ENCODE assay signal across 33 mouse cellular contexts in the genomic region with DNA sequence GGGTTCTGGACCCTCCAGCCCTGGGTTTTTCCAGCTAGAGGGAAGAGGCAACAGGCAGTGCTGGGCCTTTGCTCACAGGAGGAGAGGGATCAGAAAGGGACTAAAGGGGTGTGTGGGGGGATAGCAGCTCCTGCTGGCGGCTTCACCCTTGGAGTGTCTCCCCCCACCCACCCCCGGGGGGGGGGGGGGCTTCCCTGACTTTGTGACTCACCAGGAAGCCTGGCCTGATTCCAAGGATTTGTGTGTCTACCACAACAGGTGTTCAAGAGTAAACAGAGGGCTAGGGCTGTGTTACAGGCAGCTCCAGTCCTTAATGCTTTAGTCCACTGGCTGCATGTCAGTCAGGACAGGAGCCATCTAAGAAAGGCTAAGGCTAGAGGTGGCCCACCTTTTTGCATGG. TPM values are rescaled to one million over a fixed set of nuclear protein-coding genes. Genes with fewer than 3 reads are reported as not detected.
"Had no signal": no experiment of that assay in that cellular context is flagged by ENCODE, and none has a peak within 500 bp of the region (broad histone marks: within the 10 kb centered on the region; RNA-seq: fewer than 3 reads in every experiment).

No protein-coding gene starts in this region.

- H3K9ac ChIP-seq: heart, embryonic 12.5 days; hindbrain, embryonic 12.5 days; hindbrain, embryonic 14.5 days; intestine, embryonic 15.5 days; kidney, embryonic 15.5 days; limb, embryonic 12.5 days had no signal

- ATAC-seq: hindbrain, embryonic 16.5 days; inflammation-experienced regulatory T-cells, adult 6 months; intestine, embryonic 15.5 days; intestine, postnatal 0 days had no signal

- H3K27ac ChIP-seq: heart, embryonic 10.5 days; hindbrain, embryonic 10.5 days; hindbrain, embryonic 12.5 days; hindbrain, embryonic 14.5 days; intestine, embryonic 15.5 days; kidney, embryonic 15.5 days; kidney, postnatal 0 days; layer of hippocampus, adult 2 months; left cerebral cortex, adult 2 months; limb, embryonic 10.5 days; limb, embryonic 12.5 days had no signal

- H3K4me2 ChIP-seq: heart, embryonic 12.5 days; hindbrain, embryonic 12.5 days; hindbrain, embryonic 14.5 days; intestine, embryonic 15.5 days; kidney, embryonic 15.5 days; limb, embryonic 12.5 days; liver, embryonic 11.5 days had no signal

- H3K27me3 ChIP-seq: heart, embryonic 12.5 days; hindbrain, embryonic 12.5 days; intestine, embryonic 15.5 days; kidney, embryonic 15.5 days; limb, embryonic 12.5 days had no signal

- H3K9me3 ChIP-seq: heart, embryonic 10.5 days; heart, embryonic 12.5 days; hindbrain, embryonic 10.5 days; hindbrain, embryonic 12.5 days; intestine, embryonic 15.5 days; kidney, embryonic 15.5 days; limb, embryonic 10.5 days; limb, embryonic 12.5 days had no signal

- DNase-seq: gastrocnemius, adult 2 months; gastrocnemius, postnatal 10 days; gastrocnemius, postnatal 25 days; heart, postnatal 10 days; heart, postnatal 4 days; kidney, adult 2 months; kidney, adult 9 months; kidney, postnatal 14 days; kidney, postnatal 36 days; liver had no signal

- H3K4me3 ChIP-seq: gastrocnemius, adult 2 months; heart, embryonic 10.5 days; heart, embryonic 12.5 days; hindbrain, embryonic 10.5 days; hindbrain, embryonic 12.5 days; intestine, embryonic 15.5 days; kidney, embryonic 15.5 days; layer of hippocampus, adult 2 months; left cerebral cortex, adult 2 months; limb, embryonic 10.5 days; limb, embryonic 12.5 days had no signal

RNA-seq across cellular contexts. Expression of a gene that starts 38.1 kb away (rescaled TPM):
- total RNA-seq: gastrocnemius, adult 2 months; gastrocnemius, postnatal 10 days; gastrocnemius, postnatal 25 days; gastrocnemius, postnatal 4 days; granulocyte monocyte progenitor cell, adult 5-6 weeks; layer of hippocampus, adult 2 months; layer of hippocampus, postnatal 10 days; layer of hippocampus, postnatal 25 days; left cerebral cortex, adult 2 months; left cerebral cortex, postnatal 14 days; left cerebral cortex, postnatal 36 days had no signal
- polyA plus RNA-seq: hindbrain, embryonic 10.5 days; inflammation-experienced regulatory T-cells, adult 6 months; intestine, embryonic 15.5 days; intestine, postnatal 0 days; kidney, adult 2 months; kidney, embryonic 15.5 days; kidney, postnatal 0 days; large intestine, adult 2 months; limb, embryonic 10.5 days; limb, embryonic 12.5 days had no signal

RNA-seq across cellular contexts. Expression of a gene that starts 53.0 kb away (rescaled TPM):
- total RNA-seq: gastrocnemius, adult 2 months; gastrocnemius, postnatal 10 days; gastrocnemius, postnatal 25 days; gastrocnemius, postnatal 4 days; granulocyte monocyte progenitor cell, adult 5-6 weeks; layer of hippocampus, adult 2 months; layer of hippocampus, postnatal 25 days; left cerebral cortex, adult 2 months; left cerebral cortex, postnatal 36 days had no signal
- polyA plus RNA-seq: inflammation-experienced regulatory T-cells, adult 6 months; intestine, embryonic 15.5 days; kidney, postnatal 0 days had no signal
